Mouse (Mus musculus) cerebellum, adult 11-12 months (tissue): ENCODE measurements around the gene Olfr25.

Experiments used
- DNase-seq: peaks from one replicate; pipeline ENCODE4 v3.0.0; 2022

Olfr25 gene

GRCm38 (mm10) chr9:38328760-38329159 lies at the start of gene Olfr25:
TSS of gene Olfr25 (plus strand) at chr9:38329060.
- no peak for DNase-seq

DNA sequence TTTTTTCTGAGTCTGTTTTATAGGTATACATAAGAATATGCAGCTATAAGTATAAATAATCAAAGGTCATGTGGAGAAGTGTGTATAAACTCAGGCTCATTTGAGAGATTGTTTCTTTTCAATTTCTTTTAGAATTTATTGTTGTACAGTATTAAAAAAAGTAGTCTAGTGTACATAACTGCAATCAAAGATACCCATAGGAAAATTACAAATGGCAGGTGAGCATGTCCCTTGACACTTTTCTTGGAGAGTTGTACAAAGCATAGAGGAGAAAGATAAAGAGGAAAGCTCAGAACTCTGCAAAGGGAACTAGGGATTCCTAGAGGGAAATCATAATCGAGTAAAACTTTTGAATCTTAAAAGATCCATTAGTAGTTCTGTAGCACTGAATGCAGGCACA lies 38.1 kb upstream of the Olfr25 start, which contains the start of gene Olfr896-ps1:
Gene Olfr896-ps1 (plus strand): TSS at position 301 of the 400 bp plus-strand sequence.
- no peak for DNase-seq

DNA sequence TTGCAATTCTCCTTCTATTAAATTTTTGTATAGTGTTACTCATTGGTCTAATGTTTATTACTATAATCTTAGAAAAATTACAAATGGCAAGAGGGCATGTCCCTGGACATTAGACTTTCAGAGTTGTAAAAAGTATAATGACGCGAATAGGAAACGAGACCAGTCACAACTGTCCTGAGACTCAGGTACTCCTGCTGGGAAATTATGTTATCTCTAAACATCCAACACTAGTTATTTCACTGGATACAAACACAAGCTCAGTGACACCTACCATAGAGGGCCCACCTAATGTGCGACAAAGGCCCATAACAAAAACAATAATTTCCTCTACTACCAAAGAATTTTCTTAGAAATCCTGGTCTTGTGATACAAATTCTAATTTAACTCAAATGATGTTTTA lies 19.3 kb downstream of the Olfr25 start, which contains the start of gene Olfr898:
Gene Olfr898 (plus strand): TSS at position 301 of the 400 bp plus-strand sequence.
- no peak for DNase-seq

DNA sequence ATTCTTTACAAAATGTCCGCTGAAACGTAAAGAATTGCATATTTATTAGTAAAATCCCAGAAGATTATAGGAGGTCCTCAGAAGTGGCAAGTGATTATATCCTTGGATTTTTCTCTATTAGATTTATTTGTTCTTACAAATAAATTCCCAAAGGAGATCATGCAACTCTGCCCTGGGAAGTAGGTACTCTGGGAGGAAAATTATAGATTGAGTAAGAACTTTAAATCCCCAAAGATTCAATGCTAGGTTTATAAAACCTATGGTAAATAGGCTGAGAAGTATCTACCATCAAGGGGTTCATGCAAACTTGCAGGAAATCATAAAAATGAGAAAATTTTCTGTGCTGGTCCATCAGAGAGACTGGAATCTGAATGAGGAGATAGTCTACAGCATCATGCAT lies 37.7 kb downstream of the Olfr25 start, which contains the start of gene Olfr250:
Gene Olfr250 (plus strand): TSS at position 301 of the 400 bp plus-strand sequence.
- no peak for DNase-seq

DNA sequence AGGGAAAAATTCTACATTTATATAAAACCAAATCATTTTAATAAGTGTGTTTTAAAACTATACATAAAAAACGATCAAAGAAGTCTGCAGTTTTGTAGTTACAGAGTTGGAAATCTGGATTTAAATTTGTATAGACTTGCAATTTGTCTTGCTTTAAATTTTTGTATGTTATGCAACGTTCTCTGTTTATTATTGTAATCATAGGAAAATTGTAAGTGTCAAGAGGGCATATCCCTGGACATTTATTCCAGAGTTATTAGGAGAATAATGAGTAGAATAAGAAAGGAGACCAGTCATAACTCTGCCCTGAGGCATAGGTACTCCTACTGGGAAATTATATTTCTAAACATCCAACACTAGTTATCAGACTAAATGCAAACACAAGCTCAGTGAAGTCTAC lies 47.9 kb downstream of the Olfr25 start, which contains the start of gene Olfr251:
Gene Olfr251 (plus strand): TSS at position 301 of the 400 bp plus-strand sequence.
- DNase-seq, result no peak
